Mouse (Mus musculus) heart, adult 9 months (tissue): ENCODE data around the gene Gprc5c.
A peak's percentile ranks its signal among the peaks of the same experiment; 100 is the strongest.
"Not testable (repeated sequence)": the region's sequence is repeated elsewhere in the genome, so short reads cannot be mapped to it uniquely, and the experiment has no call there.

Experiments used
- DNase-seq, 2 experiments: peaks; one replicate each; pipeline ENCODE4 v3.0.0; 2022; ENCODE audit warnings: low spot score in 2 of 2

Gene Gprc5c

DNA sequence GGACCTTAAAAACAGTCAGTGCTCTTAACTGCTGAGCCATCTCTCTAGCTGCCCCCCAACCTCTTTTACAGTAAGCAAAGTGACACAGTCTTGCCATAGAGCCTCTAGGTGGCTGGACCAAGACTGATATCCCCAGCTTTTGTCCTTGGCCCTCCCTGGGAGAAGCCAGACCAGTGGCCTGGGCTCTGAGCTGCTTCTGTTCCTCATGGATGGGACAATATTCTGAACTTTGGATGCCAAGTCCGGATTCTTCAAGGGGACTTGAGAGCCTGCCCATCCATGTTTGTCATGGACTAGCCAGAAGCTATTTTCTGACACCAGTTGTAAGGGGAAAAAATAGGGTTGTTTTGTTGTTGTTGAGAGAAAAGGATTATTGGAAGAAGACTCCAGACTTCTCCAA, 18.8 kb downstream of the Gprc5c start:
- no peak for DNase-seq

DNA sequence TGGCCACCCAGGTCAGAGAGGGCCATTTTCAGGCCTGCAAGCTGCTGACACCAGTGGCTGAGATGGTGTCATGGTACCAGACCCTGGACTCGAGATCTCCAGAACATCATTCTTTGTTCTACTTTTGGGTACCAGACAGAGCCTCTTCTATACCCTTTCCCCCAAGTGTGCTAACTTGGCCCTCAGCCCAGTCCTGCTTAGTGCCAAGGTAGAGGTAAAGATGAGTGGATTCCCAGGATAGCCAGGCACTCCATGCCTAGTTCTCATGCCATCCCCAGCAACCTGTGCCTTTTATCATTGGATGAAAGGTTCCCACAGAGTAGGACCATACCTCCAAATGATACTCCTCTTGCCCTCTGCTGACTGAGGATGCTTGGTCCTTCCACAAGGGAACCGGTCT, 20.6 kb downstream of the Gprc5c start:
- no peak for DNase-seq

GRCm38 (mm10) chr11:114873022-114873817, 22.3 kb downstream of the Gprc5c start:
- no peak for DNase-seq

- no peak for DNase-seq
Measured at GRCm38 (mm10) chr11:114874226-114875145, 23.5 kb downstream of the Gprc5c start.

GRCm38 (mm10) chr11:114875301-114875801, 24.4 kb downstream of the Gprc5c start:
- no peak for DNase-seq

- DNase-seq = no peak
Measured at GRCm38 (mm10) chr11:114876176-114876575, 25.2 kb downstream of the Gprc5c start.

- no peak for DNase-seq
Measured at GRCm38 (mm10) chr11:114876621-114877020, 25.7 kb downstream of the Gprc5c start.

DNA sequence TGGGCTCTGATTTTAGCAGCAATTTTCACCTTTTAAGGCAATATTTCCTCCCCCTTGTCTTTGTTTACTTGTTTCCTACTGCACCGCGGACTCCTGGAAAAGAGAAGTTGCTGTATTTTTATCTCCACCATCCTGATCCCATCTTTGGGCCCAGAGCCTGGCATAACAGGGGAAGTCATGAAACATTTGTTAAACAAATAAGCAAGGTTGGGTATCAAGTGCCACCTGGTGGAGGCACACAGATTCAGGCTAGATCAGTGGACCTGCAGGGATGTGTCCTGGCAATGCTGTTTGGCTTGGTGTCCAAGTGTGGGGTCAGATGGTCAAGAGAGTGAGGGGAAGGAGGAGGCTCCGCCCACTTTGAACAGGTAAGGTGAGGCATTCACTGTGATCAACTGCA, 26.2 kb downstream of the Gprc5c start:
- DNase-seq = peak in 1 of 2 experiments; percentile 55

GRCm38 (mm10) chr11:114879666-114880065, 28.7 kb downstream of the Gprc5c start:
- DNase-seq = peak in 1 of 2 experiments; percentile 51

GRCm38 (mm10) chr11:114880185-114880584, 29.2 kb downstream of the Gprc5c start:
- no peak for DNase-seq

GRCm38 (mm10) chr11:114880589-114880988, 29.6 kb downstream of the Gprc5c start:
- no peak for DNase-seq

GRCm38 (mm10) chr11:114883251-114883789, 32.4 kb downstream of the Gprc5c start:
- DNase-seq = no peak

DNA sequence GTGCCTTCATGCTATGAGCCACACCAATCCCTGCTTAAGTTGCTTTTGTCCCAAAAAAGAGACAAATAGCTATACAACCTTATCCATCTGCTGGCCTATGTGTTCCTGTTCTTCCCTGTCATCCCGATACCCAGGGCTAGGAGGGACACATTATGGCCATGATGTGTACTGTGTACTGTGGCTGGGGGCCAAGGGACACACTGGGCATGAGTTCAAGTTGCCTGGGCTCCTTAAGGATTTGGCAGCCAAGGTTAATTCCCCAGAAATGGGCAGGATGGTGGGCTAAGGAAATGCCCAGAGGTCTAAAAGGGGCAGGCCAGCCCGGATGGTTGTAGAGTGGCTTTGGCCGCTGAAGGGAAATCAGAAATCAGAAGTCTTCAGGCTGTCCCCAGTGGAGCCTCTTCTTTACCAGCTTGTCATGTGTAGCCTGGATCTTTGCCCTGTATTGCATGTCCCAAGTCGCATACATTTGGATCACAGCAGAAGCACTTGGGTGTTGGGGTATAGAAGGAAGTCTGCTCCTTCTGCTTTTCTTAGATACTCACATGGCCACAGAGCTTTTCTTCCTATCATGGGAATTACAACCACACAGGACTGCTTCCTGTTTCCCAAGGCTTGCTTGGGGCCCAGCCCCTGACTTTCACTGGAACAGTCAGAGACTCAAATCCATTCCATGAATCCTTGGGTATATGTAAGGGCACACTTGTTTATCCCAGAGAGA, 33.6 kb downstream of the Gprc5c start:
- peak in 1 of 2 experiments; percentile 62 for DNase-seq

- no peak for DNase-seq
Measured at GRCm38 (mm10) chr11:114889991-114890518, 39.1 kb downstream of the Gprc5c start, which contains the start of gene Cd300a. Gene Cd300a, plus strand, starts transcription at chr11:114890041.

DNA sequence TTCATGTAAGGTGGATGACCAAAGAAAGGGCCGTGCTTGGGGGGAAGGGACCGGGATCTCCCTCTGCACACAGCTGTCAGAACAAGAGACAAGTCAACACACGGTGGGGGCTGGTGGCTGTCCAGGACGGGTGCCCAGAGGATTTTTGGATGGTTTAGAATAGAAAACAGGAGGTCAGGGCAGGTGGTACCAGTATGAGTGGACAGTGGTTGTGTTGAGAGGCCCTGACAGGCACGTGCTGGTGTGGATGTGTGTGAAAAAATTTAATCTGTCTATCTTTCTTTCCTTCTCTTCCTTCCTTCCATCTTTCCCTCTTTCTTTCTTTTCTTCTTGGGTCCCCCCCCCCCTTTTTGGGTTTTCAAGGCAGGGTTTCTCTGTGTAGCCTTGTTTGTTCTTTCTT, 39.6 kb downstream of the Gprc5c start:
- DNase-seq = no peak

DNA sequence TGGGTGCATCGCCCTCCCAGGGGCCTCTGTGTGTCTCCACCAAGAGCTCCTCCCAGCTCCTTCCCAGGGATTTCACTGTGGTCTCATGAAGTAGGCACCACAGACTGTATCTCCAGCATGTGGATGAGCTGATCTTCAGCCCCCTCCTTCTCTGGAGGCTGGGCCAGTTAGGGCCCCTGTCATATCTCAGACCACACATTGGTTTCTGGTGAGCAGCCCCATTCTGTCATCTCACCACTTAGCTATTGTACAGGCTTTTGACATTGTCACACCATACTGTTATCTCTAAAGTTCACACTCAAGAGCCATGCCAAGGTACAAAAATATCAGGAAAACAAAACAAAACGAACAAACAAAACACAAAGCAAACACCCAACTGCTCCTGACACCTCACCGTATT, 45.1 kb downstream of the Gprc5c start:
- no peak for DNase-seq

DNA sequence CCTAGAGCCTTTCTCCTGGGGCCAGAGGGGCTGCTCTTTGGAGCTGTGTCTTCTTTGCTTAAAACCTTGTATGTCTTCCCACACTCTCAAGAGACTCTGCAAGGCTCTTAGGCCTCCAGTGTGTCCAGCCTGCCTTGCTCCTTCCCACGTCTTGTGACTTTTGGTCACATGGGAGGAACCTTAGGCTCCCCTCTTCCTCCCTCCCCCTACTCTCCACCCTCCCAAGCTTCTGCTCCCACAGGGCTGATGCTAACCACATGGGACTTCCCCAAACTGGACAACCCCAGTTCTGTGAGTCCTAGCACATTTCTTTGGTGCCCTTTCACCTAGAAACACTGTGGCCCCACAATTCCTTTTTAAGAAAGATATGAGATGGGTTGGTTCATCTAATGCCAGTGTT, 47.1 kb downstream of the Gprc5c start:
- peak; percentile 63 to 81 for DNase-seq

DNA sequence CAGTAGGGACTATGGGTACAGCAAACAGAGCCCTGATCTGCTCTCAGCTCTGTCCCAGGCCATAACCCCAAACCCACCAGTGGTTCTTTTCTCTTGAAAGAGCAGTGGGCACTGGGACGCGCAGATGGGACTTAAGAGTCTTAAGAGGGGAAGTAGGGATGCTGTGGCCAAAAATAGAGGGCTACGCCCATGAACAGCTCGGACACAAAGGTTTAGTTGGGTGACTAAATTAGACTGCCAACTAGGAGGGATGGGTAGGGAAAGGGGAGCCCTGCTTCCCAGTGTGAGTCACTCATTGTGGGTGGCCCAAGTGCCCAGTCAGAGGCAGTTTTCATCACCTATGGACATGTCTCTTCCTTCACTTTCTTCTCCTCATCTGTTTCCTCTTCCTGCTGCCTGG, 52.3 kb downstream of the Gprc5c start:
- DNase-seq = no peak

DNA sequence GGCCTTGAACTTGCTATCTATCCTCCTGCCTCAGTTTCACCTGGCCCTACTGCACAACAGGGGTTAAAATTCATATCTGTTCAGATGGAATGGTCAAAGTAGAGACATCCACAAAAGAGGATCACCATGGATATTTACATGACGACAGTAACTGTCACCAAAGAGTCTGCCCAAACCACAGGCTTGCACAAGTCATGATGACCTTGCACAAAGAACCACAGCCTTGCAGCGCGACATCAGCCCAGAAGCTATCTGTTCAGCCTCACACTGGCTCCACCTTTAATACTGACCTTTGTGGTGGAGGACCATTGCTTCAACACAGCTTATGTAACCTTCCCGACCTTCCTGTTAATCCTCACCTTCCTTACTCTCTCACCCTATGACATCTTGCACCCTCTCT, 56.6 kb downstream of the Gprc5c start:
- DNase-seq = no peak

DNA sequence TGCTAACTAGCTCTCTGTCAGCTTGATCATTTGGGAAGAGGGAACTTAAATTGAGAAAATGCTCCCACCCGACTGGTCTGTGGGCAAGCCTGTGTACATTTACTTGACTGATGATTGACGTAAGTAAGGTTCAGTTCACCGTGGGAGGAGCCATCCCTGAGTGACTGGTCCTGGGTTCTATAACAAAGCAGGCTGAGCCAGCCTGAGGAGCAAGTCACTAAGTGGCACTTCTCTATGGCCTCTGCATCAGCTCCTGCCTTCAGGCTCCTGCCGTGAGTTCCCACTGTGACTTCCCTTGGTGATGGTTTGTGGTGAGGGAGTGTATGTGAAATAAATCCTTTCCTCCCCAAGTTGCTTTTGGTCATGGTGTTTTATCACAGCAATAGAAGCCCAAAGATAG, 57.1 kb downstream of the Gprc5c start:
- DNase-seq = no peak

- not testable (repeated sequence) for DNase-seq
Measured at GRCm38 (mm10) chr11:114909538-114909937, 58.6 kb downstream of the Gprc5c start.
